Mouse (Mus musculus): ENCODE data around the gene Lcp2.

GRCm38 (mm10) chr11:34010859-34011172 lies 35.9 kb upstream of the Lcp2 start:
- TF ChIP-seq TAL1 (conservative IDR thresholded peaks at IDR 0.05; ENCODE audit: low read depth, low read length), result no peak
- TF ChIP-seq CTCF (IDR thresholded peaks at IDR 0.05; ENCODE audit: low read depth, low read length), result no peak
- TF ChIP-seq GATA1 (IDR thresholded peaks at IDR 0.05; ENCODE audit: borderline replicate concordance, low read length), result no peak
- TF ChIP-seq POLR2AphosphoS5 (IDR thresholded peaks at IDR 0.05; ENCODE audit: insufficient replicate concordance, low read depth, low read length), result no peak
- TF ChIP-seq GATA2 (IDR thresholded peaks at IDR 0.05; ENCODE audit: borderline replicate concordance, low read depth, low read length), result no peak

Measured in G1E (cell line).